Mouse (Mus musculus) hindbrain, postnatal 0 days (tissue): ENCODE data around the gene Prex1. TPM values are rescaled to one million over a fixed set of nuclear protein-coding genes. Genes with fewer than 3 reads are reported as not detected.

Experiments used
- ATAC-seq: fragments of 200-750 bp; cut with Nextera tagmentation; 2 replicates; pipeline ENCODE4 v1.8.0; 2017; ENCODE audit warnings: mild to moderate bottlenecking, moderate TSS enrichment, moderate library complexity
- DNase-seq: peaks from one replicate; pipeline ENCODE4 v3.0.0-alpha.2; 2015; ENCODE audit warnings: low spot score
- H3K27ac ChIP-seq: fragments of 300-500 bp; sonication (generic); 2 replicates; pipeline ENCODE4 v1.5.1; 2014; ENCODE audit warnings: mild to moderate bottlenecking
- H3K27me3 ChIP-seq: fragments of 300-500 bp; sonication (generic); 2 replicates; pipeline ENCODE4 v1.6.1; 2014; ENCODE audit warnings: low read length, mixed read lengths; ENCODE audit not compliant: insufficient read depth
- H3K36me3 ChIP-seq: fragments of 300-500 bp; sonication (generic); 2 replicates; pipeline ENCODE4 v1.6.1; 2014; ENCODE audit warnings: low read length, mixed read lengths; ENCODE audit not compliant: insufficient read depth
- H3K4me1 ChIP-seq: fragments of 300-500 bp; sonication (generic); 2 replicates; pipeline ENCODE4 v1.6.1; 2014; ENCODE audit warnings: antibody characterized with exemption, low read length, mixed read lengths; ENCODE audit not compliant: insufficient read depth
- H3K4me2 ChIP-seq: fragments of 300-500 bp; sonication (generic); 2 replicates; pipeline ENCODE4 v1.6.1; 2014; ENCODE audit warnings: low read depth, mild to moderate bottlenecking, low read length, moderate library complexity, mixed read lengths
- H3K4me3 ChIP-seq: fragments of 300-500 bp; sonication (generic); 2 replicates; pipeline ENCODE4 v1.5.1; 2014; ENCODE audit warnings: low read length
- H3K9ac ChIP-seq: fragments of 300-500 bp; sonication (generic); replicated peaks from 2 replicates; pipeline ENCODE4 v1.6.1; 2014; ENCODE audit warnings: mild to moderate bottlenecking, low read length, moderate library complexity, mixed read lengths
- H3K9me3 ChIP-seq: fragments of 300-500 bp; sonication (generic); 2 replicates; pipeline ENCODE4 v1.6.1; 2016; ENCODE audit warnings: low read length, mixed read lengths
- CTCF ChIP-seq: IDR thresholded peaks from 2 replicates; pipeline ENCODE4 v1.5.1; 2016; ENCODE audit warnings: antibody characterized with exemption, control low read depth, low read depth
- WGBS: fragments of 180-500 bp; shearing (Covaris S2); extraction: QIAGEN DNeasy Blood & Tissue Kit; methylation state at CpG from one replicate; pipeline ENCODE4 v1.1.7; 2014; 5-methylcytosine and 5-hydroxymethylcytosine counted together
- polyA plus RNA-seq: library from polyadenylated mRNA; unstranded; fragments of >200 nt; fragmentation: Nextera tagmentation; extraction: Ambion mirVana; gene quantifications from 2 replicates; pipeline ENCODE4 v1.2.1, GENCODE M21; 2015
- total RNA-seq: library from RNA; depleted of rRNA; stranded (reverse); fragments of >200 nt; gene quantifications from 2 replicates; pipeline ENCODE4 v1.2.3, GENCODE M21; 2014

Gene Prex1
- total and polyA plus RNA-seq, 2 experiments from 2014 or later, result 24.2 to 63.2 TPM

DNA sequence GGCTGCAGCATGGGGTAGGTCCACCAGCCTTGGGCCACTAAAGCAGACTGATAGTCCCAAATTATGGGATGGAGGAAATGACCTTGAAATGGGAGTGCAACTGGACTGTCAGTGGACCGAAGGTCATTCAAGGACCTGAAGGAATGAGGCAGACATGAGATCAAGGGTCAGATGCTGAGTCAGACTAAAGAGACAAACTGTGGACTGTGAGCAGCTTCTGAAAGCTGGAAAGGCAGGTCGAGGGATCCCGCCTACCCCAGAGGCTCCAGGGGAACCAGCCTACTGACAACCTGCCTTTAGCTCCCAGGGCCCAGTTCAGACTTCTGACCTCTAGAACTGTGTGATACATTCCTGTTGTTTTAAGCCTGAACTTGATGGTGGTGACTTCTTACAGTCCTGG, 55.3 kb downstream of the Prex1 start:
- Histone ChIP-seq H3K4me2 (no peak overlapping the region), H3K27ac (no peak overlapping the region), H3K9me3 (no peaks in the 10 kb centered on the region), H3K9ac (no peak overlapping the region), H3K36me3 (no peaks in the 10 kb centered on the region), H3K4me1 (peaks cover 39% of the 10 kb centered on the region), H3K27me3 (no peaks in the 10 kb centered on the region), H3K4me3 (no peak overlapping the region)
- ATAC-seq (no peak), DNase-seq (no peak)
- WGBS, result 60% methylated on average over 3 of the region's 3 CpGs
- no peak for TF ChIP-seq CTCF

DNA sequence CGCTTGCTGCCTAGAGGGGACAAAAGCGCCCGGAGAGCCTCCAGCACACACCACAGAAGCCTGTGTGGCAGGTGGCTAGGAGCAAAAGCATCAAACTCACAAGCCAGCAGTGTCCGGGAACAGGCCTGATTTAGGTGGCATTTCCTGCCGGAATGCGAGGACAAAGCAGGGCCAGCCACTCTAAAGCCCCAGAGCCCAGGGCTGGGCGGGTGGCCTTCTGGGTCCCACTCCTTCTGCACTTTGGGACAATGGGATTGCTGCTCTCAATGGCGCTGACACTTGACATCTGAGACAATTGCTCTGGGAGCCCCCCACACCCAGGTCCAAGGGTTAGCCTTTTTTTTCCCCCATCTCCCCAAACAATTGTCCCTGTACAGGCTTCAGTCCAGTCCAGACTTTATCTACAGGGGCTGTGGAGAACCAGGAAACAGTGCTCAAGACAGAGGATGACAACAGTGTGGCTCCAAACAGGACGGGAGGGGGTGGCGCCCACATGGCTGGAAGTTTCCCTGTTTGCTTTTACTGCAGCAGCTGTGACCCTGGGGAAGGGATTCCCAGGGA, 56.1 kb downstream of the Prex1 start:
- 33% methylated on average over 10 of the region's 10 CpGs for WGBS
- no peak for TF ChIP-seq CTCF
- no peak; the same call in 1 of the 2 replicates for ATAC-seq

DNA sequence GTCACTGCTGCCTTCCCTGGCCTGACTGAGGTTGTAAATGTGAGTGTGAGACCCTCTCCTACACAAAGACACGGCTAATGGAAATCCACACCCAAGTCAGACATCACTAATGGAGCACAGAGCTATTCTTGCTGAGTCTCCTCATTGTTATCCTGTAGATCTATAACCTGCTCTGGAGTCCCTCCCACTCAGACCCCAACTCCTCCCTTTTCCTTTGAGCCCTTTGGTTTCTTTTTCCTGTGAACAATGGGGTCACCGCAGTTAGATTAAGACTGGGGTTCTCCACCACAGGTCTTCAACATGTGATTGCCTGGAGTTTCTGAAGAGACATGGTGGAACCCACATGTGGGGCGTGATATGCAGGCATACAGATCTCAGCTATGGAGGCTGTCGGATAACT, 57.0 kb downstream of the Prex1 start:
- DNase-seq, result no peak
- H3K4me1 ChIP-seq, result peaks cover 22% of the 10 kb centered on the region
- no peaks in the 10 kb centered on the region for H3K36me3 ChIP-seq
- H3K9me3 ChIP-seq, result no peaks in the 10 kb centered on the region
- no peaks in the 10 kb centered on the region for H3K27me3 ChIP-seq
- H3K4me3 ChIP-seq, result no peak overlapping the region
- no peak overlapping the region for H3K4me2 ChIP-seq
- 56% methylated on average over 4 of the region's 4 CpGs for WGBS
- peak overlapping the region; percentile 32; the same call in 1 of the 2 replicates for H3K27ac ChIP-seq
- TF ChIP-seq CTCF, result no peak
- no peak for ATAC-seq
- 0 out of 2 replicates have a peak overlapping the region, but pooled peaks have one; percentile 17 for H3K9ac ChIP-seq

More for the DNA sequence above, 56.1 kb downstream of the Prex1 start:
- H3K9ac ChIP-seq, result no peak overlapping the region
- no peaks in the 10 kb centered on the region for H3K27me3 ChIP-seq
- DNase-seq, result no peak
- H3K4me2 ChIP-seq, result no peak overlapping the region
- H3K36me3 ChIP-seq, result no peaks in the 10 kb centered on the region
- no peaks in the 10 kb centered on the region for H3K9me3 ChIP-seq
- H3K4me1 ChIP-seq, result peaks cover 31% of the 10 kb centered on the region
- peak overlapping the region; percentile 22 for H3K27ac ChIP-seq
- no peak overlapping the region for H3K4me3 ChIP-seq

DNA sequence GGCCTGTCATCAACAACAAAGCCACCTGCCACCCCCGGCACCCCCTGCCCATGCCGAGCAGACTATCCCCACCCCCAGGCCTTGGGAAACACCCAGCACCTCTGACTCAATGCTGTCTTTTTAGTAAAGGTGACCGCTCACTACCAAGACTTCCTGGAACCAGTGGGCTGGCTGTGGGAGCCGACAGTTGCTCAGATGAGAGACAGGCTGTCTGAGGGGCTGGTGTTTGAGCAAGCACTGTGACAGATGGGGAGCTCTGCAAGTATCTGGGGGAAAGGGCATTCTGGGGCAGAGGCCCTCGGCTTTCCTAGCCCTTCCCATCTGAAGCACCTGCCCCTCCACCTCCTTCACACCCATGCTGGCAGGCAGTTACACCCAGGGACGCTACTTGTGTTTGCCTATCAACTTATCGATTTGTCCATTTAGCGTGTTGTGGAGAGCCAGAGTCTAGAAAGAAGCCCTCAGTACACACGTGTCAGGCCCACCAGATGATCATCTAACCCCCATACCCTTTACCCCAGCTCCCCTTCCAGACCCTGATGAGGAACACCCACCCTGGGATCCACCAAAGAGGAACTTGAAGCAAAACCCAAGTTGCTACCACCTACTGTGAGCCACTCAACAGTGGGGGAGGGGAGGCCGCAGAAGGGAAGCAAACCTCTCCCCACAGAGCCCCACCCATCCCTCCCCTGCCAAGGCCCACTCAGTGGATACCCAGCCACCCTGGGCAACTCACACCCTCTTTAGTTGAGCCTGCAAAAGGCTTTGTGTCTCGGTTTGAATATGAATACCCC, 57.7 kb downstream of the Prex1 start:
- H3K4me1 ChIP-seq, result peaks cover 22% of the 10 kb centered on the region
- DNase-seq, result no peak

DNA sequence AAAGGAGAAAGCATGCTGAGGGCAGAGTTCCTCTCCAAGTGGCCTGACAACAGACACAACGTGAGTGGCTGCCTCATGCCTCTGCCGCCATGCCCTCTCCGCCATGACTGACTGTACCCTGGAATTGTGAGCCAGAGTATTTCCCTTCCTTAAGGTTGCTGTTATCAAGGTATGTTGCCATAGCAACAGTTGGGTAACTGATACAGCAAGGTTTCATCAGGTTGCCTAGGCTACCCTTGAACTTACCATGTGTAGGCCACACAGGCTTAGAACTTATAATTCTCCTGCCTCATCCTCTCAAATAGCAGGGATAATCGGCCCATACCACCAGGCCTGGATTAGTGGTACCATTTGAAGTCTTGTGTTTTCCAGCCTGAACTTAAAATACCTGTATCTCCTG, 58.3 kb downstream of the Prex1 start:
- Histone ChIP-seq H3K4me1 (peaks cover 22% of the 10 kb centered on the region), H3K27me3 (no peaks in the 10 kb centered on the region), H3K9ac (no peak overlapping the region), H3K4me3 (no peak overlapping the region), H3K36me3 (no peaks in the 10 kb centered on the region), H3K4me2 (no peak overlapping the region), H3K9me3 (no peaks in the 10 kb centered on the region), H3K27ac (peak overlapping the region; percentile 32; the same call in 1 of the 2 replicates)
- no peak for DNase-seq
- WGBS, result 85% methylated on average over 4 of the region's 4 CpGs
- no peak for TF ChIP-seq CTCF
- no peak for ATAC-seq

More for the DNA sequence above, 57.7 kb downstream of the Prex1 start:
- Histone ChIP-seq H3K27ac (peak overlapping the region; percentile 32; the same call in 1 of the 2 replicates), H3K9me3 (no peaks in the 10 kb centered on the region), H3K4me2 (no peak overlapping the region), H3K4me3 (no peak overlapping the region), H3K36me3 (no peaks in the 10 kb centered on the region), H3K9ac (no peak overlapping the region; the same call in 1 of the 2 replicates), H3K27me3 (no peaks in the 10 kb centered on the region)
- WGBS, result 42% methylated on average over 11 of the region's 11 CpGs
- TF ChIP-seq CTCF, result no peak
- ATAC-seq, result no peak

DNA sequence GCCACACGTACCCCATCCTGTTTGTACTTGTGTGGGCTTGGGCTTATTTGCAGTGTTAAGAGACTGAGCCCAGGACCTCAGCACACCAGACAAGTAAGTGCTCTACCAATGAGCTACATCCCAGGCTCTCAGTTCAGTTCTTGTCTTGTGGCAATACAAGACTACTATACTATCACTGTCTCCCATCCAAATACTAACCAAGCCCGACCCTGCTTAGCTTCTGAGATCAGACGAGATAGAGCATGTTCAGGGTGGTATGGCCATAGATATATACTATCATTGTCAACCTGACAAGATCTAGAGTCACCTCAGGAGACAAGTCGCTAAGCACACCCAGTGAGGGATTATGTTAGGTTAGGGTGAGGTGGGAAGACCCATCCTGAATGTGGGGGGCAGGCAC, 58.8 kb downstream of the Prex1 start:
- Histone ChIP-seq H3K4me3 (no peak overlapping the region), H3K27me3 (no peaks in the 10 kb centered on the region), H3K9ac (no peak overlapping the region), H3K36me3 (no peaks in the 10 kb centered on the region), H3K4me2 (no peak overlapping the region), H3K4me1 (peaks cover 22% of the 10 kb centered on the region), H3K27ac (no peak overlapping the region), H3K9me3 (no peaks in the 10 kb centered on the region)
- WGBS, result 85% methylated on average over 4 of the region's 4 CpGs
- TF ChIP-seq CTCF, result no peak
- ATAC-seq, result no peak
- no peak for DNase-seq

DNA sequence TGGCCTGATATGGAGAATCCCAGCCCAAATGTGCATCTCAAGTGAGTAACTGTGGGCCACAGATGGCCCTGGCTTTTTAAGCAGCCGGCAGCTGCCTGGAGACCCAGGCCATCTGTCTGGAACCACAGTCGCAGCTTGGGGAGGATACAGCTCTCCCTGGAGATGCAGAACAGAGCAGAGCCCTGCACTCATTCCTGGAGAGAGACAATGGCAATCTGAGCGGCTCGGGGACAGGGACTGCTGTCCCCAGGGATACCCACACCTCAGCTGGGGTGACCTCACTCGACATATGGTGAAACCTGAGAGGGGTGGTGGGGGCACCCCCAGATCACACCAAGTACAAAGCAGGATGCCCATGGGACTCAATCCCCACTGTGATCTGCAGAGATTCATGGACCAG, 60.1 kb downstream of the Prex1 start:
- WGBS, result 23% methylated on average over 5 of the region's 5 CpGs
- H3K27me3 ChIP-seq, result no peaks in the 10 kb centered on the region
- no peak for DNase-seq
- no peak for TF ChIP-seq CTCF
- no peaks in the 10 kb centered on the region for H3K9me3 ChIP-seq
- no peaks in the 10 kb centered on the region for H3K36me3 ChIP-seq
- peaks cover 22% of the 10 kb centered on the region for H3K4me1 ChIP-seq
- H3K4me2 ChIP-seq, result no peak overlapping the region
- H3K9ac ChIP-seq, result no peak overlapping the region
- peak; percentile 10; the same call in 1 of the 2 replicates for ATAC-seq
- H3K4me3 ChIP-seq, result no peak overlapping the region
- H3K27ac ChIP-seq, result no peak overlapping the region
